Mouse (Mus musculus): Measurements from ENCODE around the gene Cyb5d1. TPM values are rescaled to one million over a fixed set of nuclear protein-coding genes. Genes with fewer than 3 reads are reported as not detected.

Cyb5d1 gene
- total and polyA plus RNA-seq, 3 experiments: 28.4 to 29.5 (median 29.3) TPM

- no peak overlapping the region for H3K9ac ChIP-seq (ENCODE audit: insufficient read depth, low read depth)
- in situ Hi-C loops (cut with MboI; ENCODE audit: low pct_ligation_motif_present, low pct_unique_long_range_greater_than_20kb, low sequenced_read_pairs): loop anchor here (5.0 kb wide), 1 partner anchor 33 kb away; the partner anchor contains the start of genes Cyb5d1, Naa38 and Tmem88
- H3K4me3 ChIP-seq (replicated peaks in 1 of 3; ENCODE audit: low read depth in 2 of 3, low read length in 2 of 3, poor library complexity in 1 of 3): no peak overlapping the region
- TF ChIP-seq NELFE (IDR thresholded peaks at IDR 0.05; ENCODE audit: low read depth, low read length) (no peak), ZNF384 (IDR thresholded peaks at IDR 0.05; ENCODE audit: low read depth, low read length) (no peak), BHLHE40 (IDR thresholded peaks at IDR 0.05; ENCODE audit: low read depth, low read length) (no peak), CHD1 (IDR thresholded peaks at IDR 0.05; ENCODE audit: low read depth, low read length) (no peak), CTCF (conservative IDR thresholded peaks at IDR 0.05 in 1 of 2, IDR thresholded peaks at IDR 0.05 in 1 of 2; ENCODE audit: low read depth in 2 of 2, low read length in 2 of 2) (no peak), POLR2A (IDR thresholded peaks at IDR 0.05; ENCODE audit: low read depth, low read length) (no peak), SMC3 (IDR thresholded peaks at IDR 0.05; ENCODE audit: low read depth, low read length) (no peak), USF2 (conservative IDR thresholded peaks at IDR 0.05; ENCODE audit: low read depth, low read length) (no peak), TCF12 (IDR thresholded peaks at IDR 0.05; ENCODE audit: low read depth, low read length) (no peak), KAT2A (IDR thresholded peaks at IDR 0.05; ENCODE audit: insufficient replicate concordance, low read length) (no peak), ELF1 (IDR thresholded peaks at IDR 0.05; ENCODE audit: low read depth, low read length) (no peak), MAFK (IDR thresholded peaks at IDR 0.05; ENCODE audit: insufficient replicate concordance, low read length) (no peak), ZC3H11A (IDR thresholded peaks at IDR 0.05; ENCODE audit: low read depth, low read length) (no peak), MAX (IDR thresholded peaks at IDR 0.05; ENCODE audit: low read length) (no peak)
- H3K9me3 ChIP-seq (replicated peaks; ENCODE audit: low read length): no peaks in the 10 kb centered on the region
- H3K4me2 ChIP-seq (ENCODE audit: insufficient read depth, low read depth, poor library complexity, severe bottlenecking): no peak overlapping the region
- H3K36me3 ChIP-seq (replicated peaks in 1 of 2; ENCODE audit: control insufficient read depth in 1 of 2, insufficient read depth in 1 of 2, low read length in 1 of 2): no peaks in the 10 kb centered on the region
- DNase-seq (ENCODE audit: extremely low read depth): no peak
- H3K79me2 ChIP-seq (replicated peaks; ENCODE audit: control insufficient read depth, extremely low read depth, insufficient read depth, poor library complexity, severe bottlenecking): no peaks in the 10 kb centered on the region
- no peak overlapping the region for H3K27ac ChIP-seq (ENCODE audit: insufficient read depth, low read depth)
- H3K27me3 ChIP-seq (replicated peaks): peaks cover 47% of the 10 kb centered on the region
- dilution Hi-C loops (cut with MboI; ENCODE audit: extremely low pct_ligation_motif_present, extremely low pct_unique_long_range_greater_than_20kb, low sequenced_read_pairs): no loop called here
- H3K4me1 ChIP-seq (ENCODE audit: control insufficient read depth in 1 of 2, insufficient read depth in 2 of 2): peaks cover 6 to 18% of the 10 kb centered on the region in 2 experiments
Measured at GRCm38 (mm10) chr11:69430631-69431030, 35.2 kb upstream of the Cyb5d1 start.

- Histone ChIP-seq H3K27me3 (replicated peaks) (peaks cover 45% of the 10 kb centered on the region), H3K4me1 (ENCODE audit: control insufficient read depth in 1 of 2, insufficient read depth in 2 of 2) (peaks cover 6 to 18% of the 10 kb centered on the region in 2 experiments), H3K9ac (ENCODE audit: insufficient read depth, low read depth) (no peak overlapping the region), H3K79me2 (replicated peaks; ENCODE audit: control insufficient read depth, extremely low read depth, insufficient read depth, poor library complexity, severe bottlenecking) (no peaks in the 10 kb centered on the region), H3K36me3 (replicated peaks in 1 of 2; ENCODE audit: control insufficient read depth in 1 of 2, insufficient read depth in 1 of 2, low read length in 1 of 2) (no peaks in the 10 kb centered on the region), H3K4me3 (replicated peaks in 1 of 3; ENCODE audit: low read depth in 2 of 3, low read length in 2 of 3, poor library complexity in 1 of 3) (no peak overlapping the region), H3K9me3 (replicated peaks; ENCODE audit: low read length) (no peaks in the 10 kb centered on the region), H3K4me2 (ENCODE audit: insufficient read depth, low read depth, poor library complexity, severe bottlenecking) (no peak overlapping the region), H3K27ac (ENCODE audit: insufficient read depth, low read depth) (no peak overlapping the region)
- dilution Hi-C loops (cut with MboI; ENCODE audit: extremely low pct_ligation_motif_present, extremely low pct_unique_long_range_greater_than_20kb, low sequenced_read_pairs) (no loop called here), in situ Hi-C loops (cut with MboI; ENCODE audit: low pct_ligation_motif_present, low pct_unique_long_range_greater_than_20kb, low sequenced_read_pairs) (no loop called here)
- DNase-seq (ENCODE audit: extremely low read depth): no peak
- TF ChIP-seq RAD21 (IDR thresholded peaks at IDR 0.05; ENCODE audit: low read depth, low read length) (no peak), KAT2A (IDR thresholded peaks at IDR 0.05; ENCODE audit: insufficient replicate concordance, low read length) (no peak), POLR2AphosphoS2 (IDR thresholded peaks at IDR 0.05; ENCODE audit: low read depth, low read length) (no peak), MAZ (IDR thresholded peaks at IDR 0.05; ENCODE audit: low read depth, low read length) (no peak), TBP (conservative IDR thresholded peaks at IDR 0.05; ENCODE audit: low read depth, low read length) (no peak), SIN3A (IDR thresholded peaks at IDR 0.05; ENCODE audit: low read length) (no peak)
Measured at GRCm38 (mm10) chr11:69429313-69429712, 33.9 kb upstream of the Cyb5d1 start.

Measured in CH12.LX (cell line).